Comparison of ENCODE assay signal across 8 mouse cellular contexts in the genomic region with DNA sequence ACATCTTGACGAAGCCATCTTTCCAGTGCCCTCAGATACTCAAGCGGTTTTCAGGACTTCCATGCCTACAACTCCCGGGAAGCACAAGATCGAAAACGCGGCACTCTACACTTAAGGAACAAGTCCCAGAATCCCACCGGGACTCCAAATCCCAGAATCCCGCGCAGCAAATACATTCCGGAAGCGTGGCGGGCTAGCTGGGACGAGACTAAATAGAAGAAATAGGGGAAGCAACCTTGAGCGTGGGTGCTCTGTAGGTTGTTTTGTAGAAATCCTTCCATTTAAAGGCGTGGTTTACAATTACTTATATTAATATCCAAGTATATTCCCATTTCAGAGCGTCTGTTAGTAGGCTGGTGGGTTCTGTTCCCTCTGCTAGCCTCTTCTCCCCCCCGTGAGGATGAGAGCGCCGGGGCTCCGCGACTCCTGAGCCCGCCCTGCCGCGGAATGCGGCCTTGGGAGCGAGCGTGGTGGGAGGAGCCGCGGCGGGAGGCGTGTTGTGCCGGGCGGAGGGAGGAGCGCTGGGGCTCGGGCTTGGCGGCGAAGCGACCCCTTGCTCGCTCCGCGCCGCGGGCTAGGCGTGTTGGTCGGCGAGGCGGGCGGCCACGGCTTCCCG. TPM values are rescaled to one million over a fixed set of nuclear protein-coding genes. Genes with fewer than 3 reads are reported as not detected.
DNase-seq lines count a peak whose midpoint lies in the region; ATAC-seq lines count a peak whose summit lies in the region.

TSS of gene Prkci (plus strand) at position 465 of the 616 bp plus-strand sequence.

- no peaks in the 10 kb centered on the region for H3K9me3 ChIP-seq in heart, embryonic 14.5 days (ENCODE audit: control insufficient read depth, low read length)
- H3K9me3 ChIP-seq in liver, embryonic 13.5 days (replicated peaks): no peaks in the 10 kb centered on the region
- H3K9me3 ChIP-seq in stomach, embryonic 16.5 days (replicated peaks; ENCODE audit: control insufficient read depth, low read length): no peaks in the 10 kb centered on the region

- ATAC-seq in CD4-positive, CD25-positive, alpha-beta regulatory T cell, adult 4 months: peak; percentile 97
- ATAC-seq in heart, embryonic 14.5 days (ENCODE audit: insufficient number of reproducible peaks, insufficient read depth, low FRiP score, low read depth): peak; percentile 97
- peak; percentile 97 for ATAC-seq in liver, embryonic 13.5 days (ENCODE audit: low read depth)
- peak; percentile 96 for ATAC-seq in stomach, embryonic 16.5 days (ENCODE audit: insufficient read depth, low FRiP score)

- WGBS in heart, embryonic 14.5 days: 1% methylated on average over 45 of the region's 50 CpGs
- WGBS in liver, embryonic 13.5 days (ENCODE audit: insufficient replicate concordance): under 1% methylated on average over 50 of the region's 50 CpGs
- under 1% methylated on average over 48 of the region's 50 CpGs for WGBS in stomach, embryonic 16.5 days

- no peaks in the 10 kb centered on the region for H3K27me3 ChIP-seq in heart, embryonic 14.5 days (ENCODE audit: control insufficient read depth, insufficient read depth, low read length)
- H3K27me3 ChIP-seq in liver, embryonic 13.5 days: no peaks in the 10 kb centered on the region
- H3K27me3 ChIP-seq in stomach, embryonic 16.5 days (ENCODE audit: control insufficient read depth, insufficient read depth, low read length): no peaks in the 10 kb centered on the region

- peak within 1 kb of the TSS; percentile 87 for H3K4me2 ChIP-seq in heart, embryonic 14.5 days (ENCODE audit: low read length)
- peak within 1 kb of the TSS; percentile 86 for H3K4me2 ChIP-seq in liver, embryonic 13.5 days
- H3K4me2 ChIP-seq in stomach, embryonic 16.5 days (ENCODE audit: low read depth, low read length): peak within 1 kb of the TSS; percentile 77

- peaks cover 4 to 25% of the 10 kb centered on the region in 2 experiments; a peak in 3 of 4 replicates for H3K4me1 ChIP-seq in heart, embryonic 14.5 days (ENCODE audit: control insufficient read depth in 2 of 2, insufficient read depth in 2 of 2, low read length in 2 of 2)
- peaks cover 43% of the 10 kb centered on the region for H3K4me1 ChIP-seq in liver, embryonic 13.5 days (replicated peaks)
- H3K4me1 ChIP-seq in stomach, embryonic 16.5 days (ENCODE audit: control insufficient read depth, insufficient read depth, low read length): peaks cover 27% of the 10 kb centered on the region

- H3K27ac ChIP-seq in heart, embryonic 14.5 days (replicated peaks in 1 of 2; ENCODE audit: control insufficient read depth in 1 of 2, insufficient read depth in 1 of 2, low read depth in 2 of 2, low read length in 2 of 2): peak within 1 kb of the TSS; percentile 71 to 91
- peak within 1 kb of the TSS; percentile 68; the same call in 1 of the 2 replicates for H3K27ac ChIP-seq in liver, embryonic 13.5 days
- peak within 1 kb of the TSS; percentile 82 for H3K27ac ChIP-seq in stomach, embryonic 16.5 days (ENCODE audit: low read length)

- H3K36me3 ChIP-seq in heart, embryonic 14.5 days (ENCODE audit: control insufficient read depth, insufficient read depth, low read length): no peaks in the 10 kb centered on the region
- H3K36me3 ChIP-seq in liver, embryonic 13.5 days: no peaks in the 10 kb centered on the region
- no peaks in the 10 kb centered on the region for H3K36me3 ChIP-seq in stomach, embryonic 16.5 days (ENCODE audit: control insufficient read depth, insufficient read depth, low read length)

- H3K4me3 ChIP-seq in heart, embryonic 14.5 days (ENCODE audit: control insufficient read depth in 1 of 2, insufficient read depth in 1 of 2, low read depth in 1 of 2, low read length in 2 of 2): peak within 1 kb of the TSS; percentile 93 to 96
- H3K4me3 ChIP-seq in liver, embryonic 13.5 days (replicated peaks): peak within 1 kb of the TSS; percentile 84
- H3K4me3 ChIP-seq in stomach, embryonic 16.5 days (replicated peaks; ENCODE audit: low read length): peak within 1 kb of the TSS; percentile 93

- H3K9ac ChIP-seq in heart, embryonic 14.5 days (ENCODE audit: low read length): peak within 1 kb of the TSS; percentile 92
- H3K9ac ChIP-seq in liver, embryonic 13.5 days: peak within 1 kb of the TSS; percentile 87
- H3K9ac ChIP-seq in stomach, embryonic 16.5 days (ENCODE audit: low read length): peak within 1 kb of the TSS; percentile 91

- peak; percentile 87 for DNase-seq in c-Kit-negative CD71-positive TER-119-positive erythroid progenitor cells, embryonic 14.5 days (ENCODE audit: low read depth, low spot score)
- DNase-seq in fibroblast of lung, adult 2 months (ENCODE audit: low read depth): peak; percentile 82
- peak; percentile 96 for DNase-seq in kidney, postnatal 14 days
- peak; percentile 90 for DNase-seq in liver, embryonic 13.5 days
- peak; percentile 91 for DNase-seq in neural tube, embryonic 10.5 days (ENCODE audit: extremely low spot score, low spot score)

RNA-seq across cellular contexts. Expression of gene Prkci, which starts in this region (rescaled TPM):
- polyA plus RNA-seq in CD4-positive, CD25-positive, alpha-beta regulatory T cell, adult 4 months (2017; shearing (Covaris generic)): 1 to 10 TPM; 1.4 to 2.8 TPM
- polyA plus RNA-seq in heart, embryonic 14.5 days (2014; fragmentation: Nextera tagmentation; extraction: Ambion mirVana): 18.4 and 21.1 TPM in 2 replicates
- polyA plus RNA-seq in liver, embryonic 13.5 days (2015; fragmentation: Nextera tagmentation; extraction: Ambion mirVana): 5.0 and 7.4 TPM in 2 replicates
- polyA plus RNA-seq in stomach, embryonic 16.5 days (2015; fragmentation: Nextera tagmentation; extraction: Ambion mirVana): 40.3 and 41.9 TPM in 2 replicates

Comparison
In these comparisons a context has a peak if more than half of its experiments do, and no peak if none do; other contexts are left out.
1. Peak in every context shown above with its lines: DNase-seq, ATAC-seq, H3K4me3 ChIP-seq and H3K27ac ChIP-seq.